Mouse (Mus musculus): ENCODE results near the gene Klhl33.

GRCm38 (mm10) chr14:50896747-50897373, 447 bp downstream of the Klhl33 start:
- TF ChIP-seq GATA1 (IDR thresholded peaks at IDR 0.05; ENCODE audit: low read length), result no peak
- no peak for TF ChIP-seq TAL1 (IDR thresholded peaks at IDR 0.05; ENCODE audit: low read length)

All from erythroblast, embryonic 14.5 days (primary cell).